Mouse (Mus musculus) intestine, embryonic 16.5 days (tissue): ENCODE data around the gene Tsr1. TPM values are rescaled to one million over a fixed set of nuclear protein-coding genes. Genes with fewer than 3 reads are reported as not detected.

ENCODE experiments used
- ATAC-seq: fragments of 200-750 bp; cut with Nextera tagmentation; 2 replicates; pipeline ENCODE4 v1.8.0; 2017; ENCODE audit warnings: moderate TSS enrichment, moderate library complexity
- H3K27ac ChIP-seq: fragments of 300-500 bp; sonication (generic); 2 replicates; pipeline ENCODE4 v1.5.1; 2014; ENCODE audit warnings: mild to moderate bottlenecking, low read length
- H3K27me3 ChIP-seq: fragments of 300-500 bp; sonication (generic); replicated peaks from 2 replicates; pipeline ENCODE4 v1.6.1; 2014; ENCODE audit warnings: low read length, control low read depth, mixed read lengths; ENCODE audit not compliant: control insufficient read depth, insufficient read depth
- H3K36me3 ChIP-seq: fragments of 300-500 bp; sonication (generic); 2 replicates; pipeline ENCODE4 v1.6.1; 2014; ENCODE audit warnings: low read length, control low read depth; ENCODE audit not compliant: control insufficient read depth, insufficient read depth
- H3K4me1 ChIP-seq: fragments of 300-500 bp; sonication (generic); 2 replicates; pipeline ENCODE4 v1.6.1; 2014; ENCODE audit warnings: low read length, control low read depth, mixed read lengths; ENCODE audit not compliant: control insufficient read depth, insufficient read depth
- H3K4me2 ChIP-seq: fragments of 300-500 bp; sonication (generic); 2 replicates; pipeline ENCODE4 v1.6.1; 2014; ENCODE audit warnings: low read depth, low read length, control low read depth
- H3K4me3 ChIP-seq: fragments of 300-500 bp; sonication (generic); 2 replicates; pipeline ENCODE4 v1.5.1; 2014; ENCODE audit warnings: mild to moderate bottlenecking, low read length
- H3K9ac ChIP-seq: fragments of 300-500 bp; sonication (generic); 2 replicates; pipeline ENCODE4 v1.6.1; 2014; ENCODE audit warnings: low read depth, low read length
- H3K9me3 ChIP-seq: fragments of 300-500 bp; sonication (generic); 2 replicates; pipeline ENCODE4 v1.6.1; 2016; ENCODE audit warnings: low read length, control low read depth; ENCODE audit not compliant: control insufficient read depth
- WGBS: fragments of 180-500 bp; shearing (Covaris S2); extraction: QIAGEN DNeasy Blood & Tissue Kit; methylation state at CpG from one replicate; pipeline ENCODE4 v1.1.7; 2014; 5-methylcytosine and 5-hydroxymethylcytosine counted together
- polyA plus RNA-seq: library from polyadenylated mRNA; unstranded; fragments of >200 nt; fragmentation: Nextera tagmentation; extraction: Ambion mirVana; gene quantifications from 2 replicates; pipeline ENCODE4 v1.2.1, GENCODE M21; 2015

Tsr1 gene
- polyA plus RNA-seq, 1 experiment from 2014 or later, result 48.1 TPM

GRCm38 (mm10) chr11:74909978-74910377, 12.1 kb downstream of the Tsr1 start:
- H3K9ac ChIP-seq, result no peak overlapping the region
- no peaks in the 10 kb centered on the region for H3K27me3 ChIP-seq
- no peaks in the 10 kb centered on the region for H3K4me1 ChIP-seq
- WGBS, result 88% methylated on average over 4 of the region's 4 CpGs
- ATAC-seq, result no peak
- no peak overlapping the region for H3K27ac ChIP-seq
- H3K9me3 ChIP-seq, result no peaks in the 10 kb centered on the region
- no peak overlapping the region for H3K4me3 ChIP-seq
- no peak overlapping the region for H3K4me2 ChIP-seq
- H3K36me3 ChIP-seq, result peaks cover 20% of the 10 kb centered on the region

- no peak overlapping the region for H3K4me2 ChIP-seq
- no peak overlapping the region for H3K9ac ChIP-seq
- H3K27me3 ChIP-seq, result no peaks in the 10 kb centered on the region
- H3K4me1 ChIP-seq, result no peaks in the 10 kb centered on the region
- H3K27ac ChIP-seq, result no peak overlapping the region
- H3K4me3 ChIP-seq, result no peak overlapping the region
- WGBS, result 81% methylated on average over 3 of the region's 3 CpGs
- H3K9me3 ChIP-seq, result no peaks in the 10 kb centered on the region
- peaks cover 5% of the 10 kb centered on the region; the same call in 1 of the 2 replicates for H3K36me3 ChIP-seq
- ATAC-seq, result no peak
Observed at GRCm38 (mm10) chr11:74912492-74912891, 14.6 kb downstream of the Tsr1 start.

- H3K36me3 ChIP-seq, result no peaks in the 10 kb centered on the region; the same call in 1 of the 2 replicates
- no peak overlapping the region for H3K27ac ChIP-seq
- no peak overlapping the region for H3K9ac ChIP-seq
- H3K4me1 ChIP-seq, result no peaks in the 10 kb centered on the region
- H3K9me3 ChIP-seq, result no peaks in the 10 kb centered on the region
- 62% methylated on average over 6 of the region's 6 CpGs for WGBS
- no peak for ATAC-seq
- no peak overlapping the region for H3K4me2 ChIP-seq
- H3K27me3 ChIP-seq, result no peaks in the 10 kb centered on the region
- H3K4me3 ChIP-seq, result no peak overlapping the region
Observed at GRCm38 (mm10) chr11:74919249-74919648, 21.4 kb downstream of the Tsr1 start.

GRCm38 (mm10) chr11:74924149-74924548, 26.3 kb downstream of the Tsr1 start:
- no peak for ATAC-seq
- Histone ChIP-seq H3K4me2 (no peak overlapping the region), H3K36me3 (no peaks in the 10 kb centered on the region), H3K9me3 (no peaks in the 10 kb centered on the region), H3K4me1 (peaks cover 15% of the 10 kb centered on the region), H3K27ac (no peak overlapping the region), H3K9ac (no peak overlapping the region), H3K27me3 (no peaks in the 10 kb centered on the region), H3K4me3 (no peak overlapping the region)
- 45% methylated on average over 4 of the region's 4 CpGs for WGBS

GRCm38 (mm10) chr11:74925577-74926387, 27.9 kb downstream of the Tsr1 start, which contains the start of the genes Smg6 and Srr:
Smg6 (plus strand) TSS chr11:74925823.
Srr (minus strand) TSS chr11:74925948.
- Histone ChIP-seq H3K36me3 (0 out of 2 replicates have a peak, but pooled peaks cover 3% of the 10 kb centered on the region), H3K4me1 (peaks cover 15% of the 10 kb centered on the region), H3K4me2 (peak within 1 kb of the TSS; percentile 77), H3K9ac (peak within 1 kb of the TSS; percentile 94), H3K9me3 (no peaks in the 10 kb centered on the region), H3K27me3 (no peaks in the 10 kb centered on the region), H3K27ac (peak within 1 kb of the TSS; percentile 98), H3K4me3 (peak within 1 kb of the TSS; percentile 77)
- ATAC-seq, result peak; percentile 97
- under 1% methylated on average over 78 of the region's 88 CpGs for WGBS

- H3K4me3 ChIP-seq, result peak overlapping the region; percentile 77
- 0 out of 2 replicates have a peak, but pooled peaks cover 3% of the 10 kb centered on the region for H3K36me3 ChIP-seq
- H3K4me1 ChIP-seq, result peaks cover 15% of the 10 kb centered on the region
- 4% methylated on average over 11 of the region's 11 CpGs for WGBS
- no peak; the same call in 1 of the 2 replicates for ATAC-seq
- peak overlapping the region; percentile 94 for H3K9ac ChIP-seq
- H3K4me2 ChIP-seq, result peak overlapping the region; percentile 77
- no peaks in the 10 kb centered on the region for H3K27me3 ChIP-seq
- no peaks in the 10 kb centered on the region for H3K9me3 ChIP-seq
- peak overlapping the region; percentile 98 for H3K27ac ChIP-seq
Observed at GRCm38 (mm10) chr11:74926388-74927005, 28.6 kb downstream of the Tsr1 start.

- no peak overlapping the region for H3K27ac ChIP-seq
- H3K4me2 ChIP-seq, result peak overlapping the region; percentile 77; the same call in 1 of the 2 replicates
- H3K27me3 ChIP-seq, result no peaks in the 10 kb centered on the region
- no peak overlapping the region for H3K4me3 ChIP-seq
- H3K9me3 ChIP-seq, result no peaks in the 10 kb centered on the region
- no peak overlapping the region for H3K9ac ChIP-seq
- ATAC-seq, result no peak
- H3K4me1 ChIP-seq, result peaks cover 15% of the 10 kb centered on the region
- WGBS, result 93% methylated on average over 2 of the region's 2 CpGs
- 0 out of 2 replicates have a peak, but pooled peaks cover 3% of the 10 kb centered on the region for H3K36me3 ChIP-seq
Observed at GRCm38 (mm10) chr11:74927236-74927725, 29.4 kb downstream of the Tsr1 start.

GRCm38 (mm10) chr11:74929111-74929510, 31.2 kb downstream of the Tsr1 start:
- Histone ChIP-seq H3K9me3 (no peaks in the 10 kb centered on the region), H3K9ac (no peak overlapping the region), H3K36me3 (0 out of 2 replicates have a peak, but pooled peaks cover 3% of the 10 kb centered on the region), H3K27me3 (no peaks in the 10 kb centered on the region), H3K4me2 (no peak overlapping the region), H3K4me1 (peaks cover 15% of the 10 kb centered on the region), H3K4me3 (no peak overlapping the region), H3K27ac (no peak overlapping the region)
- no peak for ATAC-seq
- 80% methylated on average over 4 of the region's 4 CpGs for WGBS

- Histone ChIP-seq H3K9me3 (no peaks in the 10 kb centered on the region), H3K36me3 (0 out of 2 replicates have a peak, but pooled peaks cover 3% of the 10 kb centered on the region)
Observed at GRCm38 (mm10) chr11:74930391-74930790, 32.5 kb downstream of the Tsr1 start.

More at GRCm38 (mm10) chr11:74930391-74930790, 32.5 kb downstream of the Tsr1 start:
- no peak for ATAC-seq
- Histone ChIP-seq H3K4me2 (no peak overlapping the region), H3K9ac (no peak overlapping the region), H3K4me1 (peaks cover 9% of the 10 kb centered on the region), H3K27ac (no peak overlapping the region), H3K27me3 (no peaks in the 10 kb centered on the region), H3K4me3 (no peak overlapping the region)
- 91% methylated on average over 7 of the region's 7 CpGs for WGBS
